Mouse (Mus musculus): ENCODE data around the gene Cdca5.
A peak's percentile ranks its signal among the peaks of the same experiment; 100 is the strongest.

The Cdca5 gene

DNA sequence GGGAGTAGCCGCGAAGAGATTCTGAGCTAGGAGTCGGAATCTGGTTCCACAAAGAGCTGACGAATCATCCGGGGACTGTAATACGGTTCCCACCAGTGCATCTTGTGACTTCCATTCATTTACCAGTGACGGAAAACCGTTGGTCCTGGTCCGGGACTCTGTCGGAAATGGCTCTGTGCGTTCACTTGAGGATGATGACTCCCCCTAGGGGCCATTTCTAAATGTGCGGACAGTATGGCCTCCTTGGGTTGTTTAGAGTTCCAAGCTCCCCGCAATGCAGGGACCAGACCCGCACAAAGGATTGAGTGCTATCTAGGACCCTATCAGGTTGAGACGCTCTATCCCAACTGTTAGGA, 56.6 kb downstream of the Cdca5 start, which contains the start of gene Arl2:
TSS of gene Arl2 (minus strand) at position 155 of the 356 bp plus-strand sequence.
- DNase-seq (ENCODE audit: low spot score), result peak; percentile 93

All from adipocyte (in vitro differentiated cells).